Mouse (Mus musculus): ENCODE measurements around the gene Etv5.

The Etv5 gene

GRCm38 (mm10) chr16:22349798-22350197 lies 89.7 kb downstream of the Etv5 start:
- DNase-seq (ENCODE audit: inconsistent age in 2 of 2, low spot score in 1 of 2): no peak

GRCm38 (mm10) chr16:22348478-22349270 lies 90.8 kb downstream of the Etv5 start:
- peak; percentile 16 to 61 for DNase-seq (ENCODE audit: inconsistent age in 2 of 2, low spot score in 1 of 2)

- DNase-seq (ENCODE audit: inconsistent age in 2 of 2, low spot score in 1 of 2): no peak
Observed at GRCm38 (mm10) chr16:22348014-22348413, 91.5 kb downstream of the Etv5 start.

- peak in 1 of 2 experiments; percentile 27 for DNase-seq (ENCODE audit: inconsistent age in 2 of 2, low spot score in 1 of 2)
Observed at GRCm38 (mm10) chr16:22341236-22341671, 98.3 kb downstream of the Etv5 start.

- no peak for DNase-seq (ENCODE audit: inconsistent age in 2 of 2, low spot score in 1 of 2)
Observed at GRCm38 (mm10) chr16:22335781-22336180, 103.7 kb downstream of the Etv5 start.

All from adrenal gland, adult (tissue).